In the genomic region with DNA sequence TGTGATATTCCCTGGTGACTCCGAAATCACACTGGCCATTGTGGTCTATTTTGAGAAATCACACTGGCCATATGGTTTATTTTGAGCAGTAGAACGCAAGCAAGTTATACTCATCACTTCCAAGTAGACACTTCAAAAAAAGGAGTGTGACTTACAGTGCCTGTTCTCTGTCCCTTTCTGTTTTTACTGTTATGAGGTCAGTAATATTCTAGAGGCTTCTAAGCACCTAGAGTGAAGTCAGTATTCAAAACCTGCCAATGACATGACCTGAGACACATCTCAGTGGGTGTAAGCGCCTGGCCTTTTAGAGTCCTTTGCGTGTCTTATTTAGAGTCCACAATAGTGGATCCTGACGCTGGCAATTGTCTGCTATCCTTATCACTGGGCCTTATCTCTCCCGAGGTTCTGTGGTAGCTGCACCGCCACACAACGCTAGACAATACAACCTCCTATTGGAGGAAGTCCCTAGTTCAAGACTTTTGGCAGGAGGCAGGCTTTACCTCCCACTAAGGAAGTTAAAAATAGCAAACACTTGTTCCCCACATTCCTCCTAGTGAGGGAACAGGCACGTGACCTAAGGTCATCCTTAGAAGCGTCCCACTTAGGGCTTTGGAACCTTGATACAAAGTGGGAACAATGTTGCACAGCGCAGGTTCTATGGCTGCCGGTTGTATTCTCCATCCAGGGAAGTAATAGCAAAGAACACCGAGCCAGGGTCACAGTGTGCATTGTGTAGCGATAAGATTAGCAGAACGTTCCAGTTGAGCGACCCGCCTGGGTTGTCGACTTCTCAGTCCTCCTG, we compare ENCODE assay signal across 11 mouse cellular contexts. TPM values are rescaled to one million over a fixed set of nuclear protein-coding genes. Genes with fewer than 3 reads are reported as not detected.
DNase-seq lines count a peak whose midpoint lies in the region; ATAC-seq lines count a peak whose summit lies in the region.
"Had no signal": no experiment of that assay in that cellular context is flagged by ENCODE, and none has a peak within 500 bp of the region (broad histone marks: within the 10 kb centered on the region; RNA-seq: fewer than 3 reads in every experiment).

No protein-coding gene starts in this region.

- DNase-seq in kidney, adult 18-20 months, result peak; percentile 6
- no peak for DNase-seq in kidney, postnatal 14 days
- peak; percentile 56 to 71 for DNase-seq in heart, postnatal 10 days
- peak; percentile 53 for DNase-seq in lung, postnatal 36 days
- no peak for DNase-seq in T-cell, adult 2 months (ENCODE audit: low spot score)
- DNase-seq in left cerebral cortex, postnatal 14 days (ENCODE audit: low spot score in 2 of 2), result no peak
- DNase-seq in right cerebral cortex, postnatal 4 days, result no peak
- DNase-seq: adrenal gland, postnatal 25 days; B cell, adult 2 months; cerebellum, adult 18-20 months had no signal

- peak; percentile 36; the same call in 1 of the 2 replicates for ATAC-seq in granulocyte monocyte progenitor cell, adult 5-6 weeks (replicated peaks; ENCODE audit: poor library complexity, severe bottlenecking)

- intact Hi-C loops in heart, postnatal 10 days (cut with DNase I), result loop anchor here (2.0 kb wide), 1 partner anchor 18 kb away; a partner anchor contains a TSS
- intact Hi-C loops in left cerebral cortex, postnatal 14 days (cut with DNase I), result loop anchor here (10.0 kb wide), 1 partner anchor 178 kb away; no protein-coding TSS in a partner anchor

RNA-seq across cellular contexts. Expression of a gene that starts 17.4 kb away (rescaled TPM):
- 44.5 and 60.4 TPM in 2 replicates for total RNA-seq in granulocyte monocyte progenitor cell, adult 5-6 weeks (2014; fragmentation: Nextera tagmentation)
- total RNA-seq in granulocyte monocyte progenitor cell, adult 5-6 weeks (2017), result 58.3 and 70.7 TPM in 2 replicates
- 100 to 1,000 TPM; 128 to 131 TPM for total RNA-seq in heart, postnatal 10 days (2021)
- 10 to 100 TPM; 27.6 to 30.7 TPM for total RNA-seq in left cerebral cortex, postnatal 14 days (2021)

RNA-seq across cellular contexts. Expression of a gene that starts 28.4 kb away (rescaled TPM):
- 36.0 and 42.9 TPM in 2 replicates for total RNA-seq in granulocyte monocyte progenitor cell, adult 5-6 weeks (2014; fragmentation: Nextera tagmentation)
- 33.9 and 39.8 TPM in 2 replicates for total RNA-seq in granulocyte monocyte progenitor cell, adult 5-6 weeks (2017)
- 10 to 100 TPM in 1 of 2 experiments, 1 to 10 TPM in 1; 8.0 to 10.8 TPM for total RNA-seq in heart, postnatal 10 days (2021)
- 1 to 10 TPM; 5.6 to 7.3 TPM for total RNA-seq in left cerebral cortex, postnatal 14 days (2021)

Comparison
In these comparisons a context has a peak if more than half of its experiments do, and no peak if none do; other contexts are left out.
1. DNase-seq: peak in kidney, adult 18-20 months (single experiment), heart, postnatal 10 days (2 of 2) and lung, postnatal 36 days (single experiment); none in kidney, postnatal 14 days (single experiment), T-cell, adult 2 months (single experiment), left cerebral cortex, postnatal 14 days (0 of 2) and right cerebral cortex, postnatal 4 days (single experiment).